Mouse (Mus musculus) large intestine, adult 2 months (tissue): ENCODE data around the gene Muc2. TPM values are rescaled to one million over a fixed set of nuclear protein-coding genes. Genes with fewer than 3 reads are reported as not detected.
"Not testable (repeated sequence)": the region's sequence is repeated elsewhere in the genome, so short reads cannot be mapped to it uniquely, and the experiment has no call there.

Experiments
- DNase-seq: peaks from one replicate; pipeline ENCODE4 v3.0.0-alpha.2; 2012; ENCODE audit warnings: low read depth, low spot score
- WGBS: fragments of 180-500 bp; shearing (Covaris S2); methylation state at CpG from one replicate; pipeline ENCODE4 v1.1.7; 2018; 5-methylcytosine and 5-hydroxymethylcytosine counted together
- polyA plus RNA-seq: library from polyadenylated mRNA; depleted of rRNA; stranded (reverse); fragments of >200 nt; gene quantifications from 2 replicates; pipeline ENCODE4 v1.2.3, GENCODE M21; 2012; rRNA removed

Muc2 gene
- 2,371 and 2,442 TPM in 2 replicates for polyA plus RNA-seq

DNA sequence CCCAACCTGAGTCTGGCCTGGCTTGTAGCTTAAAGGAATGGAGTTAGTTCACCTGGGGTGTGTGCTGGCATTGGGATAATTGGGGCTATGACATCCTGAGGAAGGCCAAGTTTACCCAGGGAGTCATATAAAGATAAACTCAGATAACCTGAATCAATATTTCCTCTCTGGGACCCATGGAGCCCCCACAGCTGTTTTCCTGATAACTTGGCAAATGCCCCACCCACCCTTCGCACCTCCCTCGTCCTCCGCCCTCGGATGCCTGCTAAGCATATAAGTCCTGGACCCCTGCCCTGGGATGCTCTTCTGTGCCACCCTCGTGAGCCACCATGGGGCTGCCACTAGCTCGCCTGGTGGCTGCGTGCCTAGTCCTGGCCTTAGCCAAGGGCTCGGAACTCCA, at the start of gene Muc2:
TSS of gene Muc2 (plus strand) at position 301 of the 400 bp plus-strand sequence.
- whole genome bisulfite sequencing: 37% methylated on average over 8 of the region's 8 CpGs
- no peak for DNase-seq

- no peak for DNase-seq
- WGBS: 81% methylated on average over 1 of the region's 1 CpGs
Observed at GRCm38 (mm10) chr7:141642375-141642774, 47.8 kb upstream of the Muc2 start.

- WGBS: 45% methylated on average over 3 of the region's 3 CpGs
- no peak for DNase-seq
Observed at GRCm38 (mm10) chr7:141643160-141643559, 47.0 kb upstream of the Muc2 start.

- DNase-seq: no peak
- 60% methylated on average over 2 of the region's 2 CpGs for WGBS
Observed at GRCm38 (mm10) chr7:141647083-141647482, 43.1 kb upstream of the Muc2 start.

DNA sequence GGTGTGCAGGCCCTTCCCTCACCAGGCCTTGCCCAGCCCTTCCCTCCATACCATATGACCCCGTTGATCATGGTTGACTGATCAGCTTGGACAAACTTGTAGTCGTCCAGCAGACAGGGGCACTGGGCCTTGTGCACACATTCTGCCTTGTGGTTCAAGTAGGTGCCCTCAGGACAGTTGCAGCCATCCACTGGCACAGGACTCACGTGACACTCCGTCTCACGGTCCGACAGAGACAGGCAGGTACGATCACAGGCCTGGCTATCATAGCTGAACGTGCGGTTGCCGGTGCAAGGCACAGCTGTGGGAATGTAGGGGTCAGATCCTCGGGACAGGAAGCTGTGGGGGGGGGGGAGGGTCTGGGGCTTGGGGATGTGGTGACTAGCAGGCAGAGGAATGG, 42.3 kb upstream of the Muc2 start:
- 73% methylated on average over 11 of the region's 11 CpGs for WGBS
- no peak for DNase-seq

DNA sequence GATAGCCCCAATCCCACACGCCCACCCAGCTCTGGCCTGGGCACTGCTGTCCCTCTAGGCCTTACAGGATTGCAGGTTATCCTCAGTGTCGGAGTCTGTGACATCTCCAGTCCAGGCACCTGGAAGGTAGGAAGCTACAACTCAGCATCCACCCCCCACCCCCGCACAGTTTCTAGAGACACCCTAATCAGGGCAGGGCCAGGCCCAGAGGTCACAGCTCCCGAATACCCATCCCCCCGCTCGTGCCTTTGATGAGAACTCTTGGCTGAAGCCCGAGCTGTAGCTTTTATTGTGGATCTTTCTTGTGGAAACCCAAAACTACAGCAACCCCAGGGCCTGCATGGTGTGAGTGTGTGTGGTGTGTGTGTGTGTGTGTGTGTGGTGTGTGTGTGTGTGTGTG, 37.9 kb upstream of the Muc2 start:
- no peak for DNase-seq
- WGBS: 55% methylated on average over 7 of the region's 7 CpGs

DNA sequence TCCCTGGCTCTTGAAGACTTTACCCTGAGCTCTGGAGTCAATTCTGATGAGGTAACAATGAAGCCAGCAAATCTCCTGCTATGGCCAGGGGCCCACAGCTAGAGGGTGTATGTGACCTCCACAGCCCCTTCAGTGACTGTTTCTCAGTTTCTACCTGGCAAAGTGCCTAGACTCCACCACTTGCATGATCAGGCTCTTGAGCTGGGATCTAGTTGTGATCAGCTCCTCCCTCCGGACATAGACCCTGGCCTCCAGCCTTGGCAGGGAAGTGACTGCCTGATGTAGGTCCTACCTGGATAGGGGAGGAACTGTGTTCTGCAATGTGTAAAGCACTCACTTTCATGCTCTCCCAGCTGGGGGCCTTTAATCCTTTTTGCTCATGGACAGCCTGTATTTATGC, 29.8 kb upstream of the Muc2 start:
- no peak for DNase-seq
- 74% methylated on average over 1 of the region's 1 CpGs for WGBS

- WGBS: 75% methylated on average over 3 of the region's 3 CpGs
- DNase-seq: no peak
Observed at GRCm38 (mm10) chr7:141661481-141661880, 28.7 kb upstream of the Muc2 start.

GRCm38 (mm10) chr7:141662223-141662622, 27.9 kb upstream of the Muc2 start:
- 39% methylated on average over 5 of the region's 5 CpGs for WGBS
- DNase-seq: no peak

DNA sequence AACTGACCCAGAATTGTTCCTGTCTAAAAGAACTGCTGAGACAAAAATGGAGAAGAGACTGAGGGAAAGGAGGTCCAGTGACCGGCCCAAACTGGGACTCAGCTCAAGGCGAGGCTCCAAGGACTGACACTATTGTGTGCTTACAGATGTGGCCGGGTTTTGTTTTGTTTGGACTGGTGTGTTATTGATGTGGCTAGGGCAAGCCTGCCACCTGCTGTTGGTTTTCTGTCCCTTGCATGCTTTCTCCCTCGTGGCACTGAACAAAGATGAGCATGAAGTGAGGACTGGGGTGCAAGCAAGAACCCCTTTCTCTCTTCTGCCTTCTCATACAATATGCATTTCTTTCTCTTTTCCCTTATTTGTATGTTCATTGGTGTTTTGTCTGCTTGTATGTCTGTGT, 23.9 kb upstream of the Muc2 start:
- DNase-seq: no peak
- 3% methylated on average over 4 of the region's 4 CpGs for WGBS

DNA sequence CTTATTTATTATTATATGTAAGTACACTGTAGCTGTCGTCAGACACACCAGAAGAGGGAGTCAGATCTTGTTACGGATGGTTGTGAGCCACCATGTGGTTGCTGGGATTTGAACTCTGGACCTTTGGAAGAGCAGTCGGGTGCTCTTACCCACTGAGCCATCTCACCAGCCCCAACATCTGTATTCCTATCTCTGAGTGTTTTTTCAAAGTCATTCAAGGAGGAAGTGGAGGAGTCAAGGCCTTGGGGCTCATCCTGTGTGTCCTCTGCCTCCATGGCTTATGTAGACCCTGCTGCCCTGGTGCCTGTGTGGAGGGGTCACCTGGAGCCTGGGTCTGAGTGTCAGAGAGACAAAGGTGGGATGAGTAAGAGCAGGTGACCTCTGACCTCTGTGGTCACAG, 21.0 kb upstream of the Muc2 start:
- not testable (repeated sequence) for DNase-seq
- 74% methylated on average over 3 of the region's 3 CpGs for WGBS

DNA sequence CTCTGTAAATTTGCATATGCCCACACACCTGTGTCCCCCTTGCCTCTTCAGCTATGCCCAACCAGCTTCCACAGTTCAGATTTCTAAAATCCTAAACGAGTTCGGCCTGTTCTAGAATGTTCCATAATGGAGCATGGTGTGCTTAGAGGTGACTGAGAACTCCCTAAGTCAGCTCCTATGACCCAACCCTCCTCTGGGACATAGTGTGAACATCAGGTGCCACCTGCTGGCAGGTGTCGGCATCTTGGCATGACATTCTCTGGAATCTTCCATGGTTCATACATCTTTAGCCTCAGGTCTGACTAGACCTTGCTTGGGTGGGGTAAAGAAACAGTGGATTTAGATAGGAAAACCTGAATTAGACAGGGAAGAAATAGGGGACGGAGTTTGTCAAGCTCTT, 19.1 kb upstream of the Muc2 start:
- no peak for DNase-seq
- WGBS: 52% methylated on average over 4 of the region's 4 CpGs

DNA sequence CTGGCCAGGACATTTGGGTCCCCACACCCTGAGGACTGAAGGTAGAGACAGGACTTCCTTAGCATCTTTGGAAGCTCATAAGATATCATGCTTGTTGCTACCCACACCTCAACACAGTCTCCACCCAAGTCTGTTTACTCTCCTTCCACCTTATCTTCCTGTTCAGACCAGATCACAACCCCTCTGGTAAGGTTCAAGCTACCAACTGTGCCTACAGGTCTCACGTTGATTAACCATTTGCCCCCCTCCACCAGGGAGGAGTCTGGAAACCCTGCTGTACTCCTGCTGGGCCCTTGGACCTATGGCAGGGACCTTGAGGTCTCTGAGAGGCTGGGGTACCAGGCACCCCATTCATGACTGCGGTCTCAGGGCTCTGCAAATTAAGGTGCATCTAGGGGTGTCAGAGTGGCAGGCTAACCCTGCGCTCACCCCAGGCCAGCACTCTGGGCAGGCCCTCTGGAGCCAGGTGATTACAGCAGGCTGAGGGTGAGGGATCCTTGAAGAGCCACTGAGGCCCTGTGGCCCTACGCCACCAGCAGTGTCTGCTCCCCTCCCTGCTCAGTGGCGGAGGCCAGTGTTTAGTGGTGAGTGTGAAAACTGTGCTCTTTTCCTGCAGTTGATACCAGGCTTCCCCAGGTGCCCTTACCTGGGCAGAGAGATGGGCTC, 18.4 kb upstream of the Muc2 start:
- DNase-seq: no peak
- 81% methylated on average over 5 of the region's 5 CpGs for WGBS

- WGBS: 69% methylated on average over 4 of the region's 4 CpGs
- DNase-seq: no peak
Observed at GRCm38 (mm10) chr7:141678922-141679321, 11.2 kb upstream of the Muc2 start.

- DNase-seq: no peak
- WGBS: 24% methylated on average over 9 of the region's 10 CpGs
Observed at GRCm38 (mm10) chr7:141687330-141687729, 2.8 kb upstream of the Muc2 start.

- WGBS: 45% methylated on average over 30 of the region's 30 CpGs
- DNase-seq: no peak
Observed at GRCm38 (mm10) chr7:141693591-141694273, 3.6 kb downstream of the Muc2 start.

DNA sequence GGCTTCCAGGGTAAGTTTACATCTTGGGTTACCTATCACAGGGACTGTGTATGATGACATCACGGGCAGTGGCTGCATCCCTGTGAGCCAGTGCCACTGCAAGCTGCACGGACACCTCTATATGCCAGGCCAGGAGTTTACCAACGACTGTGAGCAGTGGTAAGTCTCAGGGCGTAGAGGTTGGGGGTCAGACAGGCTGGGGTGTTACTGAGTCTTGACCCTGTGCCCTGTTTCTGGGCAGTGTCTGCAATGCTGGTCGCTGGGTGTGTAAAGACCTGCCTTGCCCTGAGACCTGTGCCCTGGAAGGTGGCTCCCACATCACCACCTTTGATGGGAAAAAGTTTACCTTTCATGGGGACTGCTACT, 4.1 kb downstream of the Muc2 start:
- no peak for DNase-seq
- WGBS: 59% methylated on average over 5 of the region's 5 CpGs

GRCm38 (mm10) chr7:141696538-141696937, 6.4 kb downstream of the Muc2 start:
- WGBS: 75% methylated on average over 13 of the region's 13 CpGs
- DNase-seq: no peak

DNA sequence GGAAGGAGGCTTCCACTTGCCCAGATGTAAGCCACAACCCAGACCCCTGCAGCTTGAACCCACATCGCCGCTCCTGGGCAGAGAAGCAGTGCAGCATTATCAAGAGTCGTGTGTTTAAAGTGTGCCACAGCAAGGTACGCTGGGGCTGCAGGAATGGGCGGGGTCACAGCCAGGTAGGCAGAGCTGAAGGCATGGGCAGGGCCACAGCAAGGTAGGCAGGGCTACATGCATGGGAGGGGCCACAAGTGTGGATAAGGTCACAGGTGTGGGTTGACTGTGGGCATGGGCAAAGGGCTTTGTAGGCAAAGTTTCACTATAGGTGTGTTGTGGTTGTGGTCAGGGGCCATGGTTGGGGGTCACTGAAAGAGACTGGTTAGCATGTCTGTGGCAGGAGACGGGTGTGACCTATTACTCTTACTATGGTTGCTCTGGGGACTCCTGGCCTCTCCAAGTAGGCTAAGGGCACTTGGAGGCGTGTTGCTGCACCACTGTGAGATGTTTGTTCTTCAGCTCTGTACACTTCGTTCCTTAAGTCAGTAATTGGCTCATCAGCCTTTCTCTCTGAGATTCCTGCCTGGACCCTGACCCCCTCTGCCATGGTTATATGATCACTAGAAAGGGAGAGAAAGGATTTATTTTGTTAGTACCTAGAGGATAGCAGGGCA, 9.5 kb downstream of the Muc2 start:
- DNase-seq: no peak
- 35% methylated on average over 8 of the region's 8 CpGs for WGBS

- no peak for DNase-seq
- WGBS: 72% methylated on average over 7 of the region's 7 CpGs
Observed at GRCm38 (mm10) chr7:141747451-141748100, 57.4 kb downstream of the Muc2 start.

DNA sequence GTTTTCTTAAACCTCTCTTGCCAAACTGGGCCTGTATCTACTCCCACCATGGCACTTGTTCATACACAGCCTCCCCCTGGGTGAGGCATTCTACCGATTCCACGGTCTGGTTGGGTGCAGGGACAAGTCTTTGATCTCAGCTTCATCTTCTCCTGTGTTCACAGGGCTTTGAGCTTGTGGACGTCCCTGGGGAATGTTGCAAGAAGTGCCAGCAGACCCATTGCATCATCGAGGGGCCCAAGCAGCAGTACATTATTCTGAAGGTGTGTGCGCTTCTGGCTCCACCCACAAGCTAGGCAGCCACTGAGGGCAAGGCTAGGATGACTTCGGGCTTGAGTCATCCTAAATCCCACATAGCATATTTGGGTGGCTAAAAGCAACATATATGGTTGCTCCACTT, 62.4 kb downstream of the Muc2 start:
- no peak for DNase-seq
- 54% methylated on average over 6 of the region's 6 CpGs for WGBS
